Mouse (Mus musculus) large intestine, adult 2 months (tissue): ENCODE data around the gene Tnr. TPM values are rescaled to one million over a fixed set of nuclear protein-coding genes. Genes with fewer than 3 reads are reported as not detected.

Source experiments
- DNase-seq: peaks from one replicate; pipeline ENCODE4 v3.0.0-alpha.2; 2012; ENCODE audit warnings: low read depth, low spot score
- WGBS: fragments of 180-500 bp; shearing (Covaris S2); methylation state at CpG from one replicate; pipeline ENCODE4 v1.1.7; 2018; 5-methylcytosine and 5-hydroxymethylcytosine counted together
- polyA plus RNA-seq: library from polyadenylated mRNA; depleted of rRNA; stranded (reverse); fragments of >200 nt; gene quantifications from 2 replicates; pipeline ENCODE4 v1.2.3, GENCODE M21; 2012; rRNA removed

The Tnr gene
- 0.04 and 0.23 TPM in 2 replicates for polyA plus RNA-seq

GRCm38 (mm10) chr1:159523578-159523977, at the start of gene Tnr:
Gene Tnr, plus strand, starts transcription at chr1:159523769.
- WGBS: 8% methylated on average over 8 of the region's 8 CpGs
- DNase-seq: no peak

DNA sequence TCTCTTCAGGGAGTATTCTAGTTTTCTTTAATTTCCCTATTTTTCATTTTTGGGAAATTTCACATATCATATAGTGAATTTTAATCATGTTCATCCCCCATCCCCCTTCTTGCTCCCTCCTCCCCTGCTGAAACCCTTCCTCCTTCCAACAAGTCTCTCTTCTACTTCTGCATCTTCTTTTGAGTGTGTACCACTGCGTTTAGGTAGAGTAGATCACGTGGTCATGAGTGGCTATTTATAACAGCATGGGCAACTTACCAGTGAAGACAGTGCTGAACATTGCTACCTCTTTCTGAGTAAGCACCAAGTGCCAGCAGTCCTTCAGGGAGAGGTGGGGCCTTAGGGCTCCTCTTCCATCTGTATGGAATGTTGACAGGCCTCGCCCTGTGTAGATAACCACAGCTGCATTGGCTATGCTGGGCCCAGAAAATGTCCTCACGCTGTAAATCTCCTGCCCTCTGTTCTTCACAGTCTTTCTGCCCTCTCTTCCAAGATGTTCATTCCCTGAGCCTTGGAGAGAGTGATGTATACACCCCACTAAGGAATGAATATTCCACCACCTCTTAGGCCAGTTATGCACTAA, 33.6 kb upstream of the Tnr start:
- 41% methylated on average over 4 of the region's 4 CpGs for WGBS
- no peak for DNase-seq

DNA sequence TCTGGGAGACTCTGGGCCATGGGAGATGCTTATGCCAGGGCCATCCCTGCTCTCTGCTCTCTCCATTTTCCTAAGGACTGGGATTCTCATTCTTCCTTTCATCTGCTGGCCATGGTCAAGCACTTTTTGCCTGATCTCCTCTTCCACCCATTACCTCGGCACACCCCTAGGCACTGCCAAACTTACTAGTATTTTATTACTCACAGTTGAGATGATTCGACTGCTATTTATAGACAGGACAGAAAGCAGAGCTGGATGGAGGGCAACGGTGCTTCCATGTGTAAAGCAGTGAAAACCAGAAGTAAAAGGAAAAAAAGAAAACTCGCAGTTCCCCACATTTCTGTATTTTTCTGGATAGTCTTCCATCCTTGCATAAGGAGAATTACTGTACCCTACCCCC, 31.0 kb upstream of the Tnr start:
- no peak for DNase-seq
- WGBS: 61% methylated on average over 4 of the region's 4 CpGs

DNA sequence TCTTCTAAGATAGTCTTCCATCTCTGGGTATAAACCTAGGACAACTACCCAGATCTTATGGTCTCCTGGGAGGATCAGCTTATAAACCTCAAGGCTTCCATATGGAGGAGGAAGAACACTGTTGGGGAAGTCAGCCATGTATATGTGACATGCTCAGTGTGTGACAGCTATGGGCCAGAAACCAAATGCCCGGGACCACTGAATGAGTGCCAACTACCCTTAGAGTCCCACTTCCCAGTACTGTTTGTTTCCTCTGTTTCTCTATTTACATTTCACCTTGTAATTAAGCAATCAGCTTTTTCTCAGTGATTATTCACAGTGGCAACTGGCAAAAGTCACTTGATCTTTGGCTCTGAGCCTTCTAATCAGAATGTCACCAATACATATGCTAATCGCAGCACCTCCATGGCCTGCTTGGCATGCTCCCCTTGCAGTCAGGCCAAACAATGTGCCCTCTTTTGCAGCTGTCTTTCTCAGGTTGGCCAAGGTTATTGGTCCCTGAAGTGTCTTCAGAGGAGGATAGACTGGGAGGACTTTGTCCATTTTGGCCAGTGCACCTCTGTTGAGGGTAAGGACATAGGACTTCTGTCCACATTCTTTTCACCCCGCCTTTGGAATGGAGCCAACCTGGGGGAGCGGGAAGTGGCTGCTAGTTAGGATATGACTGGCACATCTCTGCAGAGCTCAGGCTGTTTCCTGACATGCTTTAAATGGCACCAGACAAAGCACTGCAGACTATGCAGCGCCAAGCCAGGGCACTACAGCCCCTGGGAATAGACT, 29.7 kb upstream of the Tnr start:
- WGBS: 59% methylated on average over 5 of the region's 5 CpGs

GRCm38 (mm10) chr1:159498236-159498635, 25.3 kb upstream of the Tnr start:
- 91% methylated on average over 2 of the region's 2 CpGs for WGBS

More for the DNA sequence above, 29.7 kb upstream of the Tnr start:
- DNase-seq: no peak

DNA sequence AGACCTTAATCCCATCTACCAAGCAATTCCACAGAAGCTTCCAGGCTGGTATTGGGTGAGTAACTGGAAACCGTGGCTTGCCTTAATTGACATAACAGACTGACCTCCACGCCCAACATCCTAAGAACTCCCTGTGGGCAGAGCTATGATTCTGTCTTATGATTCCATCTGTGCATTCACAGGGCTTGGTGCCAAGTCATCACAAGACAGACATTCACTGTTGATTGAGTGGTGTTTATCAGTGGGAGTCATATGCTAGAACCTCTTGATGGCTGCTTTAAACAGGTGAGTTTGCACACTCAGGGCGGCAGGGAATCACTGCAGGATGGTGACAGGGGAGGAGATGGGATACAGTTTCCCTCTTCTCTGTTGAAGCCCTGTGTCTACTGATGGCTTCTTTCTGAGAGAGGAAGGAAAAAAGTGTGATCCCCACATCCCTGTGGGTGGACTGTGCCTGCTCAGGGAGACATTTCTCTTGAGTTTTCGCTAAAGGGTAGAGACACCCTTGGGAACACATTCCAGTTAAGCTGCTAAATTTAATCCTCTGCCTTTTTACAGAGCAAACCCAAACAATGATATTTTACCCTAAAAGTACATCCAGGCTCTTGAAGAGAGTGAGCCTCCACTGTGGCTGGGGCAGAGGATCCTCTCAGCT, 23.6 kb upstream of the Tnr start:
- 69% methylated on average over 4 of the region's 4 CpGs for WGBS

More at GRCm38 (mm10) chr1:159498236-159498635, 25.3 kb upstream of the Tnr start:
- no peak for DNase-seq

DNA sequence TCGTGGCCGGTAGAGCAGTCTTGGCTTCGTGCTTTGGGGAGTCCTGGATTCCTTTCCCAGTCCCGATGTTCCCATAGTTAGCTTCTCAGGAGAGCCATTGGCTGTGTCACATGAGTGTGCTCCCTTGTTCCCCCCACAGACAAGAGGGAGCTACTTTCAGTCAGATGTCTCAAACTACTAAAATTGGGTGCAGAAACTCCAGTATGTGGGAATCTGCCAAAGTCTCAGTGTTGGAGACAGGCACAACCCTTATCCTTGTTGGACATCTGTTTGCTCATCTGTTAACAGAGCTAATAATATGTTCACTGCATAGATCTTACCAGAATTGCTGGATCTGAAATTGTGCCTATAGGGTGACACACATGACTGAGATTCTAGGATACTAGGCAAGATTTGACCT, 21.7 kb upstream of the Tnr start:
- DNase-seq: no peak
- 82% methylated on average over 4 of the region's 4 CpGs for WGBS

More for the DNA sequence above, 23.6 kb upstream of the Tnr start:
- DNase-seq: no peak

GRCm38 (mm10) chr1:159510667-159511066, 12.9 kb upstream of the Tnr start:
- no peak for DNase-seq
- WGBS: 67% methylated on average over 3 of the region's 3 CpGs

DNA sequence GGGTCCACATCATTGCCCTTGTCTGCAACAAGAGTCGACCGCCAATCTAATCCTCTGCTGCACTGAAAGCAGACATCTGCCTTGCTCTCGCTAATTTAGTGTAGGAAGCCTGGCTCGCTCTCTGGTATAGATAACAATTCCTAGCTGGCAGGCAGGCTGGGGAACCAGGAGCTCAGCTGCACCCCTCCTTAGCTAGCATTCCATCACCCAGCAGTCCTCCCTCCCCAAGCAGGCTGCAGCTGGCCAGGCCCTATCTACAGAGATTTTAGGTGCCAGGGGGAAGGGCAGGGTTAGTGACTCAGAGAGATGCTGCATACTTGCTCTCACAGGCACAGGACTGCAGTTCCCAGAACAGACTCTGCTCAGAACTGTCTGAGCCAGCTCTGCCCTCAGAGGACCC, 5.9 kb upstream of the Tnr start:
- 46% methylated on average over 4 of the region's 4 CpGs for WGBS
- no peak for DNase-seq

DNA sequence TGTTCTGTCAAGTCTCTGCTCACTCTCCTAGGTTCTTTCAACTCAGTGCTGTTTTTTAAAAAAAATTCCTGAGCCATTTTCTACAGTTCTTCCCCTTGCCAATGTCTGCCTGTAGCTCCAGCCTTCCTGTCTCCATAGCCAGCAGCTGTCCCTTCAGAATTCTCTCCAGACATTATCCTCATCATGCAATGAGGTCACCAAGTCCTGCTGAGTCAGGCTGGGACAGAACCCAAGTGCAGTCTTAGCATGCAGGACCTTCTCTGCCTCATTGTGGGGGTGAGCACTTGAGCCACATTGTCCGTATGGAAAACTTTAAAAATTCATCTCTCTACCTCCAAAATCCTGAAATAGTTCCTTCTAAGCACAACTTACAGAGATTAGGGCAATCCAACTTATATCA, 4.4 kb upstream of the Tnr start:
- 60% methylated on average over 1 of the region's 1 CpGs for WGBS
- no peak for DNase-seq

- WGBS: 75% methylated on average over 2 of the region's 2 CpGs
- no peak for DNase-seq
Observed at GRCm38 (mm10) chr1:159523069-159523468, 500 bp upstream of the Tnr start.

DNA sequence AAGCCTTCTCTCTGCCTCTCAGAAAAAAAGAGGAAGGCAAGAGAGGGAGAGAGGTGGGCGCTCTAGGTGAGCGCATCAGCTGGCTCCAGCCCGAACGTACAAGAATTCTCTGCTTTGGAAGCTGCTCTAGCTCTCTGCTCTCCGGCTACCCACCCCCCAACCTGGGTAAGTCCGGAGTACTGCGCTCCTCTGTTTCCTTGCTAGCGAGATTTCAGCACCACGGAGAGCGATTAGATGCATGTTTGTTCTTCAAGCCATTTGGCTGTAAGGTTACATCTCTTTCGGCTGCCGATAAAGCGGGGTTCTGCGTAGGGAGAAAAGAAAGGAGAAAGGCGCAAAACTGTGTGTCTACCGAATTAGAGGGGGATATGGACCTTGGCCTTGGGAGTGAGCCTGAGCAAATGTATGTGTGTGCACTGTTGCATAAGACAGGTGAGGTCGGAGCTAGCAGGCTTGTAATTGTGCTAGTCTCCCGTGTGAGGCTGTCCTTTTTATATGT, 531 bp downstream of the Tnr start:
- WGBS: 5% methylated on average over 18 of the region's 18 CpGs
- DNase-seq: peak; percentile 10

- no peak for DNase-seq
- 34% methylated on average over 4 of the region's 4 CpGs for WGBS
Observed at GRCm38 (mm10) chr1:159532841-159533569, 9.4 kb downstream of the Tnr start.

GRCm38 (mm10) chr1:159535582-159535981, 12.0 kb downstream of the Tnr start:
- 11% methylated on average over 4 of the region's 4 CpGs for WGBS
- DNase-seq: no peak

GRCm38 (mm10) chr1:159537541-159537940, 14.0 kb downstream of the Tnr start:
- no peak for DNase-seq

DNA sequence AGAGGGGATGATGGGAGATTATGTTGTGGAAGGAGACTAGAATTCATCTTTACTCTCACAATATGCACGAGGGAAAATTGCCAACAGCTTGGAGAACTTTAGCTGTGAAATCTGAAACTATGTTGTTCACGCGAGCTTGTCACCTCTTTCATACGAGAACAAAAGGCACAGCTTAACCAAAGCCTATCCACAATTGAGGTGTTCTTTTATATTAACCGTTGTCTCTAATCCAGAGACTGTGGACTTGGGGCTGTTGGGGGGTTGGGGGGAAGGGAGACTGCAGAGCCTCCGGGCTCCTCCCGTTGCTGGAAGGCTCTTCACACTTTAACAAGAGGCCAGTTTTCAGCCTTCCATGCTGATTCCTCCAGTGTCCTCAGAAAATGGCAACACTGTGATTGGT, 14.5 kb downstream of the Tnr start:
- WGBS: 53% methylated on average over 7 of the region's 7 CpGs
- DNase-seq: no peak

GRCm38 (mm10) chr1:159545470-159546145, 22.0 kb downstream of the Tnr start:
- WGBS: 64% methylated on average over 9 of the region's 9 CpGs
- DNase-seq: no peak

- WGBS: 67% methylated on average over 10 of the region's 10 CpGs
Observed at GRCm38 (mm10) chr1:159551036-159551435, 27.5 kb downstream of the Tnr start.

GRCm38 (mm10) chr1:159551591-159552442, 28.2 kb downstream of the Tnr start:
- no peak for DNase-seq
- WGBS: 53% methylated on average over 17 of the region's 17 CpGs

More at GRCm38 (mm10) chr1:159551036-159551435, 27.5 kb downstream of the Tnr start:
- no peak for DNase-seq
